Mouse (Mus musculus): ENCODE data around the gene C2cd3. TPM values are rescaled to one million over a fixed set of nuclear protein-coding genes. Genes with fewer than 3 reads are reported as not detected.
"Not testable (repeated sequence)": the region's sequence is repeated elsewhere in the genome, so short reads cannot be mapped to it uniquely, and the experiment has no call there.

The C2cd3 gene
- total RNA-seq, 2 experiments from 2014 or later = 23.4 to 24.4 TPM

DNA sequence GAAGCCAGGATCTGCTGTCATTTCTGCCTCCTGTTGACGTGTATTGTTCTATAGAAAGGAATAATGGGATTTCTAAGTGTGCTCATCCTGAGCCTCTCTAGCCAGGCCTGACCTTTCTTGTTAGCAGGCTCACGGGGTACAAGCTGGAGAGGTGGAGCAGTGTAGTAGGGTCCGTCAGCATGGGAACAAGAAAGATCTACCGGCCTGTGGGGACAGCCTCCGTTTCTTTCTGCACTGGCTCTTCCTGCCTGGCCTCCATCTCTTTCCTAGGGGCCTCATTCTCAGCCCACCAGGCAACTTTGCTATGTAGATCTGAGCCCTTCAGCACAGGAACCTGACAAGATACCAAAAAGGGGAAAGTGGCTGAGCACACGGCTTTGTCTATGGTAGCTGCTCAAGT, 96.7 kb downstream of the C2cd3 start:
- no peak for DNase-seq (ENCODE audit: low spot score in 2 of 2)

DNA sequence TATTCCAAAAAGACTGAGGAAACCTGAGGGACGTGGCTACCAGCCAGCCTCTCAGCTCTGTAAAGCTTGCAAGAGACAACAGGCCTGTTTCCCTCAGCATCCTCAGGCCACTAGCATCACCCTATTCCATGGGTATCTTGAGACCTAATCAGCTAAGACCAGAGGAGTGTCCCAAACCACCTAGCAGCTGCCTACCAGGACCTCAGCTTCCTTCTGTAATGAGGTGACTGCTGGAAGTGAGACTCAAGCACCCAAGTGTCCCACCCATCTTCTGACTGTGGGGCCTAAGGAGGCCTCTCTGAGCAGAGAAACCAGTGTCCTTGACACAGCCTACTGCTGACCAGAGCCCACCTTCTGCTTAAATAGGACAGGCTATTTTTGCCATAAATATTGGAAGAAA, 97.5 kb downstream of the C2cd3 start:
- DNase-seq (ENCODE audit: low spot score in 2 of 2) = no peak

DNA sequence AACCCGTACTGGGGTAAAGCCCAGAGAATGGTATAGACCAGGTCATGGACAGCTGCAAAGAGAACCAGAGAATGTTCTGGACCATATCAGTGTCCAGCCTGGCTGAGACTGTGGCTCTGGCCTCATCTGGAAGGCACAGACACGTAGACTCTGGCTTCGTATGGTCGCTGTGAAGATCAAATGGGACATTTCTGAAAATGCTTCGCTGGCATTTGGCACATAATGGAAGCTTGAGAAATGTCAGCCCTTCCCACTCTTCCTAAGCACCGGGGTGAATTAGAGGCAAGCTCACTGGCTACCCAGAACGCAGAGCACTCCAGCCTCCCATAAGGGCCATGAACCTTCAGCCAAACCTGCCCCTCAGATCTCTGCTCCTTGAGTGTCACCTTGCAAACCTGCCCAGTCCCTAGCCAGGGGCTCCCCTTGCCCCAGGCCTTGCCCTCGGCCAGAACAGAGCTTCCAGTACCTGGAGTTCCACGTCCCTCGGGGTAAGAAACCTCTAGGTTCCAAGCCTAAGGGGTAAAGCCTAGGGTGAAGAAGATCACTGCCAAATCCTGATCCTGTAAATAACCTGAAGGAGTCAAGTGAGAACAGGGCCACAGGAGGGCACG, 98.9 kb downstream of the C2cd3 start:
- no peak for DNase-seq (ENCODE audit: low spot score in 2 of 2)

DNA sequence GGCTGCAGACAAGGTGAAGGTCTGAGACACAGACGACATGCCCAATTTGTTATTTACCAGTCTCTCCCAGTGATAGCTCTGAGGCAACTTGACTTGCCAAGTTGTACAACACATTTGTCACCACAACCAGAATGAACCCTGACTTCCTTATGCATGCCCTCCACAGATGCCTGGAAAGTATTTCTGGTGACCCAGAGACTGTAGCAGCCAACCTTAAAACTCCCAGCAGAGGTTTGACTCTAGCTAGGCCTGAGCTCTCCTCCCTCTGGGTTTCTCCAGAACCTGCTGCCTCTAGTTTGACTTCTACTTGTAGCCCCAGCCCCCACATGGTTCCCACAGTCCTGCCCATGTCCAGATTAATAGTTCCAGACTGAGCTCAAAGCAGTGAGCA, 99.4 kb downstream of the C2cd3 start:
- DNase-seq (ENCODE audit: low spot score in 2 of 2) = no peak

DNA sequence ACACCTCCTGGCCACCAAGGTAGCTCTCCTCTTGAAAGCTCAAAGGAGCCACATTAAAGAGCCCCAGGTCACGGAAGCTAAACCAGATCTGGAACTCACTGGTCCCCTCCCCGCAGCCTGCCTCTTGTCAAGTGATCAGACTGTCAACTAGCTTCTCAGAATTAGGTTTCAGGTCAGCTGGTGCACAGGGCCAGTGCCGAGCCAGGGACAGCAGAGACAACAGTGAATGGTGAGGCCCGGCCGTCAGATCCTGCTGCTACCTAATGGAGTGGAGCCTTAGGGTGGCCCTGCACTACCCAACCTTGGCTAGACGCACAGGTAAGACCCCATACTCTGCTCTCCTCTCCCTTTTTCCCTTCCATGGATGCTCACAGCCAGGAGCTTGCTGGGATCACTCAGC, 100.7 kb downstream of the C2cd3 start, which contains the start of gene Ucp3:
TSS of gene Ucp3 (plus strand) at position 214 of the 400 bp plus-strand sequence.
- no peak for DNase-seq (ENCODE audit: low spot score in 2 of 2)

DNA sequence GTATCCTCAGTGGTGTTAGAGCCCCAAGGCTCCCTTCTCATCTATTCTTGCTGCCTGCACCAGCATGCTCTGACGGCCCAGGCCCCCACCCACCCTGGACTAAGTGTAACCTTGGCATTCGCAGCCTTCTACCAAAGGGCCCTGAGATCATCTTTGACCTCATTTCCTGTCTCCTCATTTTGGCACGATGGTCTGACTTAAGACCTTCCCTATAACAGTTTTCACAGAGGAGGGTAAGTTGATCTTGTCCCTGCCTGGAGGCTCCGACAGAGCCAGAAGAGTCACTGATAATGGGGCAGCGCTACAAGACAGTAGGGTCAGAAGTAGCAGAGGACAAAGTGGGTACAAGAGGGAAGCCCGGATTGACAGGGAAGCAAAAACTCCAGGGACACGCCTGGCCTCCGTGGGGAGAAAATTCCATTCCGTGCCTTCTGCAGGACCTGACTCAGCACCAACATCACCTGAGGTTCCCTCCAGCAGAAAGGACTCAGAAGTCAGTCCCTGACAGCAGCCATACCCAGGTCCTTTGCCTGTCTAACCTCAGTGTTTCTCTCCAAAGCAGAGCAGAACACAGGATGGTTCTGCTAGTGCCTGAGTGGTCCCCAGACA, 101.9 kb downstream of the C2cd3 start:
- no peak for DNase-seq (ENCODE audit: low spot score in 2 of 2)

DNA sequence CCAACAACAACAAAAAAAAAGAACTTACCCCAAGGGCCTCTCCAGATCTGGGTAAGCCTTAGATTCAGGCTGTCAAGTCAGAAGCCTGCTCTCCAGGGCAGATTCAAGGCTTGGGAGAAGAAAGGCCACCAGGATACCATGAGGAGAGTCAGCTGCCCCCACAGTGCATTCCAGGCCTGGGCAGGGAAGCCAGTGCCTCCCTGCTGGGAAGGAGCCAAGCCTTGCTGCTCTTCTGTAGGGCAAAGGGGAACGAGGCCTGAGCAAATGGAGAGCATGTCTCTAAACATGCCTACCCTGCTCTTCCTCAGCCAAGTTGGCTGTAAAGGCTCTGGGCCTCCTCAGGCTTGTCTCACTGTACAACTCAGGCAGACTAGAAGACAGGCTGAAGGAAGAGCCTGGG, 102.6 kb downstream of the C2cd3 start:
- no peak for DNase-seq (ENCODE audit: low spot score in 2 of 2)

DNA sequence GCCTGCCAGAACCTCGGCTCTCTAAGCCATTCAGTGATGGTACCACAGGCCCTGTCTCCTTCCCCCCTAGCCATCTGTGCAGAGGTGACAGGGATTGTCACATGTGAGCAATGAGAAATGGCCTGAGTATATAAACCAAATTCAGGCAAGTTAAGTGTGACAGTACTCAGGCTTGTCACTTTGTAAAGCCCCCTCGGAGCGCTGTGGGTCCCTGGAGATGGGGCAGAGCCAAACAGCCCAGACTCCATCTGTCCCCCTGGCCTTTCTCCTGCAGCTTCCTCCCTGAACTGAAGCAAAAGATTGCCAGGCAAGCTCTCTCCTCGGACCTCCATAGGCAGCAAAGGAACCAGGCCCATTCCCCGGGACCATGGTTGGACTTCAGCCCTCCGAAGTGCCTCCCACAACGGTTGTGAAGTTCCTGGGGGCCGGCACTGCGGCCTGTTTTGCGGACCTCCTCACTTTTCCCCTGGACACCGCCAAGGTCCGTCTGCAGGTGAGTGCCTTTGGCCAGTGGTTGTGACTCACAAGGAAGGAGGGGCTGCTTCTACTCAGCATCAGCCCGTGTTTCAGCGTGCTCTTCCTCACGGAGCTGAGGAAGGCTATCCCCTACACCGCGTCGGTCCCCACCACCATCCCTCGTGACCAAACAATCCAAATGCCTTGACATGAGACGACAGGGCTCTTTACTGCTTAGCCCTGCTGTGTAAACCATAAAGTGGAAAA, 107.2 kb downstream of the C2cd3 start:
- no peak for DNase-seq (ENCODE audit: low spot score in 2 of 2)

DNA sequence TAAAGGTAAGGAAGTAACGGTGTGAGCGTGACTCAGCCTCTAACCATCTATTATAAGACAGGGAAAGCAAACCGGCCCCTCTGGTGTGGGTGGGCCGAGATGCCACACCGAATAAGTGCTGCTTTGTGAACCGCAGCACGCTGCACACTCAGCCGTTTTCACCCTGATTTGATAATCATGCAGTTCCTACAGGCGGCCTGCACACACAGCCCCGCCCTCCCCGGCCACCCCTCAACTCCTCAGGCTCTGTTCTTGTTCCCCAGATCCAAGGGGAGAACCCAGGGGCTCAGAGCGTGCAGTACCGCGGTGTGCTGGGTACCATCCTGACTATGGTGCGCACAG, 107.8 kb downstream of the C2cd3 start:
- no peak for DNase-seq (ENCODE audit: low spot score in 2 of 2)

DNA sequence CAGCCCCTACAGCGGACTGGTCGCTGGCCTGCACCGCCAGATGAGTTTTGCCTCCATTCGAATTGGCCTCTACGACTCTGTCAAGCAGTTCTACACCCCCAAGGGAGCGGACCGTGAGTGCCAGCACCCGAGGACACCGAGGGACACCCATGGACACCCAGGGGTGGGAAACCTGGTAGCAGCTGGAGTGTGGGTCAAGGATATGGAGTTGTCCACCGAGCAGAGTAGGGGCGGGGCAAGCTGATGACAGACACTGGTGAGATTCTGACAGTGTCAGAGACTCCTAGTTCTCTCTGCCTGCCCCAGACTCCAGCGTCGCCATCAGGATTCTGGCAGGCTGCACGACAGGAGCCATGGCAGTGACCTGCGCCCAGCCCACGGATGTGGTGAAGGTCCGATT, 108.1 kb downstream of the C2cd3 start:
- no peak for DNase-seq (ENCODE audit: low spot score in 2 of 2)

DNA sequence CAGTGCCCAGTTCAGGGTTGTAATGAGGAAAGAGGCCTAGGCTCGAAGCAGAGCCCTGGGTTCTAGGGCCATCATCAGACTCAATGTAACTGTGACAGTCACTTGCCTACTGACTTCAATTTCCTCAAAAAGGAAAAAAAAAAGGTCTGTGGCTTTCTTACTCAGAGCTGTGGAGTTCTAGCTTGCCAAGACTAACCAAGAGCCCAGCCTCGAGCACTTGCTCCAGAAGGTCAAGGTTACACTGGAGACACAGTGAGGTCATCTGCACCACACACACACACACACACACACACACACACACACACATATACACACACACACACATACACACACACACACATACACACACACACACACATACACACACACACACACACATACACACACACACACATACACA, 110.0 kb downstream of the C2cd3 start:
- DNase-seq (ENCODE audit: low spot score in 2 of 2) = not testable (repeated sequence)

DNA sequence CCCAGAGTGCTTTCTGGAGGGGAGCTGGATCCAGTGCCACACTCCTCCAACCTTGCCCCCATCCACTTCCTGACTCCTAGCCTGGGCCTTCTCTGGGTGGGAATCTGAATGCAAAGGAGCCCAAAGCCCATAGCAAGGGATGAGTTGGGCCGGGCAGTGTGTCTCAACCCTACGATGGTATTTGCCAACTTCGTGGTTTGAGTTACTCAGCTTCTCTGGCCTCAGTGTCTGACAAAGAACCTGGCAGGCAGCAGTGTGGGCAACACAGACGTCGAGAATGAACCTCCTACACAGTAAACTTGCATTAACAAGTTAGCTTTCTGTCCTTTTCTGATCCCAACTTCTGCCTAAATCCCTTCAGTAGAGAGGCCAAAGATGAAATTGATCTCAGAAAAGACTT, 112.5 kb downstream of the C2cd3 start:
- DNase-seq (ENCODE audit: low spot score in 2 of 2) = no peak

DNA sequence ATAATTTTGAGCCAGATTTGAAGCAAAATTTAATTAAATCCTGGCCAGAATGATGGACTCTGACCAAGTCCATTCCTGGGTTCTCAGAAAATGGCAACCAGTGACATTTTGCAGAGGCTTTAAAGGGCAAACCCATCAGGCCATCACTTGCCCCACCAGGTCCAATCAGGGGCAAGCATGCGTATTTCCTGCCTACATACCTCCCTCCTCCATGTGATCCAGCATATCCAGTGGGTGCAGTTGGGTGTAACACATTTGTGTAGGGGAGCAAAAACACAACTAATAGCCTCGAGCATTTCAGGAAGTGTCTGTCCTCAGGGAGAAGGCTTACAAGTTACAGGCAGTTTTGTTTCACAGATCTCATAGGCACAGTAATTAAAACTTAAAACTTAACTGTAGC, 115.3 kb downstream of the C2cd3 start:
- no peak for DNase-seq (ENCODE audit: low spot score in 2 of 2)

DNA sequence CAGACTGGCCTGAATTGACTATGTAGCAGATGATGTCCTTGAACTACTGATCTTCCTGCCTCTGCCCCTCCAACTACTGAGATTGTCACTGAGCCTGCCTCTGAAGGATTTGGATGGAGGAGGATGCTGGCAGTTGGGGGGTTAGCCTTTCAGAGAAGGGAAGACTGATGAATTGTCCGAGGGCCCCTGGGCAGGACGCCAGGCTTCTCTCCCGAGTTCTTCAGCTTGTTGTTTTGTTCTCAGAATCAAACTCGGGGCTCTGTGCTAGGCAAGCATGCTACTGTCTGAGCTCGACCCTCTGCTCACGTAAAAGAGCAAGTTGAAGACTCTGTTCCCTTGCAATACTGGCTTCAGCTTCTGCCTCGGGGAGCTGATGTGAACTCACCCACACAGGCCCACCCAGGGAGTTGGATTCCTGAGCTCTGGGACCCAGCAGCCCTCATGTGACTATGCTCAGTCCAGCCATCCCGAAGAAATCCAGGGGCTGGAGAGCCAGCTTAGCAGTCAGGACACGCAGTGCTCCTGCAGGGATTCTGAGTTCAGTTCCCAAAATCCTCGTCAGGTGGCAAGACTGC, 116.5 kb downstream of the C2cd3 start:
- no peak for DNase-seq (ENCODE audit: low spot score in 2 of 2)

DNA sequence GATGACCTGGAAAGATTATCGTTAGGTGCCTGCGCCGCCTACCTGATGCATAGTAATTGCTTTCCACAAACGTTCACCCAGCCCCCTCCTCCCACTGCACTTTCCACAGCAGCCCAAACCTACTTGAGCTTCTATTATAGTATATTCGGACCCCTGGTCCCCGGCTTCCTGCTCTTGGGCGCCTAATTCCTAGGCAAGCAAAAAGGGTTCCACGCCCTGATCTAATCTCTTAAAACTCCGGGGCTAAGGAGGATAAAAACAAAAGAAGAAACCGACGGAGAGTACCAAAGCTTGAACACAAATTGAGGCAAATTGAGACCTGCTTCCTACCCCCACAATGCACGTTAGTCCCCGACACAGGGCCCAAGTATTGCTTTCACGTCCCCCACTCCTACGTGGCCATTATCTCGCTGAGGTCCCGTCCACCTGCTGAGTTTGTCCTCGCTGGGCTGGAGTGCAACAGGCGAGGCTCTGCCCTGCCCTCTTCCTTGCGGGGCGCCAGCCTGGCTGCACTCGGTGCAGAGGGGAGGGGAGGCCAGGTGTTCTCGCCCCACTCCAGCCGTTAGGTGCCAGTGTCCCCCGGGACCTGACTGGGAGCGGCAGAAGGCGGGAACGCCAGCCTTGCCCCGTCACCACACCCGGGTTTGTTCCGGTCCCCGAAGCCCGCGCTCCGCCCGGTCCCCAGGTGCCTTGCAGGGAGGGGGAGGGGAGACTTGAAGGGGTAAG, 120.5 kb downstream of the C2cd3 start:
- DNase-seq (ENCODE audit: low spot score in 2 of 2) = no peak

DNA sequence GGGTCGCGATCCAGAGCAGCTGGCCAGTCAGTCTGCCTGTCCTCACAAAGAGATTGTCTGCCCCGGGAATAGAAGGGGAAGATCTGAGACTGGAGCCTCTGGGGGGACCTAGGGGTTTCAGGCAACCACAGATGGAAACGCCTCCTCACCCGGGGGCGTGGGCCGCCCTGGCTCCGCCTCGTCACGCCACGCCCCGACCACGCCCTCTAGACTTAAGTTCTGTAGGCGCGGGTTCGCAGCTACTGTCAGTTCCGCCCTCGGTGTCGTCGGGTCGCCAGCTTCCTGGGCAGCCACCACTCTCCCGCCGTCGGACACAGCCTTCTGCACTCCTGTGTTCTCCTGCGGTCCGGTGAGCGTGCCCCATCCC, 121.1 kb downstream of the C2cd3 start, which contains the start of gene Ucp2:
TSS of gene Ucp2 (plus strand) at position 221 of the 367 bp plus-strand sequence.
- peak; percentile 42 to 51 for DNase-seq (ENCODE audit: low spot score in 2 of 2)

DNA sequence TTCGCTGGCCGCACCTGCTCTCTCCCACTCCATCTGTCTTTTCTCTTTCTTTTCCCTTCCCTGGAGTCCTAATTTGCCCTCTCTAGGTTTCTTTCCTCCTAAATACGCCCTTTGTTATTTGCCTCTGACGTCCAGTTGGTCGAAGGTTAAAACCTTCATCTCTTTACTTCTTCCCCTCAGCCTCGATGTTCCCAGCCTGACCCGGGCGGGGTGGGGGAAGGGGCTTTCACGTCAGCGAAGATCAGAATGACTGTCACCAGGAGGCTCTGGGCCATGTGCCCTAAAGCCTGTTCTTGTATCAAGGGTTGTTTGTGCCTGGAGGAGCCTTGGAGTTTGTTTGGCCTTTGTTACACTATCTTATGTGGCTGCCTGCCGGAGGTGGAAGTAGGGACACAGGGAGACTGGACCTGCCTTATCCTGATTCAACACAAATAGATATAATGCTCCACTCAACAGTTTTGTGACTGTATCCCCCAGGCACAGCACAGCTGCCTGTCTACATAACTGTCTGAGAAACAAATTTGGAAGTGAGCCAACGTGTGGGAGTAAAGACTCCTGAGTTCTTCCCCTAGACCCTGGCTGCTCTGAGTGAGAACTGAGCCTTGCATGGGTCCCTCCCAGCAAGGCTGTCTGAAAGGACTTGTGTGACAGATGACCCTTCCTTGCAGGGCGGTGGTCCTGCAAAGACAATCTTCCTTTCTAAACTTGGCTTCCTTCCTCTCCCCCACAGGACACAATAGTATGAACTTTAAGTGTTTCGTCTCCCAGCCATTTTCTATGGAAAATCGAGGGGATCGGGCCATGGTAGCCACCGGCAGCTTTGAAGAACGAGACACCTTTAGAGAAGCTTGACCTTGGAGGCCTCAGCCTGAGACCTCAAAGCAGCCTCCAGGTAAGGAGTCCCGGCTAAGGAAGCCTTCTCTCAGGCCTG, 121.7 kb downstream of the C2cd3 start:
- no peak for DNase-seq (ENCODE audit: low spot score in 2 of 2)

DNA sequence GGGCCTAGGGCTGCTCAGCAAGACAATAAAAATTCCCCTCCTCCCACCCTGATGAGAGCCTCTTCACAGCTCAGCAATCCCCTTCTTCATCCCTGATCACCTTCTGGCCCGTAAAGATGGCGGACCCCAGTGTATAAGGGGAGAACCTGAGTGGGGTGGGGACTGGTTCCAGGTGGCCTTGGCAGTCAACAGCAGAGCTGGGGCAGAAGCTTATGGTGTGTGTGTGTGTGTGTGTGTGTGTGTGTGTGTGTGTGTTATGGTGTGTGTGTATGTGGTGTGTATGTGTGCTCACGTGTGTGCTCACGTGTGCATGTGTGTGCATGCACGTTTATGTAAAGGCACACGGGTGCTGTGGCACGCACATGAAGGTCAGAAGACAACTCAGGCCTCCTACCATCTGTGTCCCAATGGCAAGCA, 122.4 kb downstream of the C2cd3 start:
- no peak for DNase-seq (ENCODE audit: low spot score in 2 of 2)

DNA sequence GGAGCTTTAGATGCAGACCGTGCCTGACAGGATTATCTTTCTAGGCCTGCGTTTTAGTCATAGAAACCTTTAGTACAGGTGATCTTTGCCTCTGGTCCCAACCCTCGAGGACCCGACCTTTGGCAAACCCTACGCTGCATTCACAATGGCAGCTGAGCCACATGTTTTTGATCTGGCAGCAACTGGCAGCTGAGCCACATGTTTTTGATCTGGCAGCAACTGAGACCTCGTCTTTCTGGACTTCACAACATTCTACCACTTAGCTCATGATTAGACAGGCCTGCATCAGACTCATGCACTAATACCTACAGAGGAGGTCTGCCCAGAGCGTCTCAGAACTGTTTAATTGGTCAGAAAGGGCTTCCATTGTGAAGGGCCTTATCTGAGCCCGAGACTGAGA, 123.0 kb downstream of the C2cd3 start:
- DNase-seq (ENCODE audit: low spot score in 2 of 2) = no peak

DNA sequence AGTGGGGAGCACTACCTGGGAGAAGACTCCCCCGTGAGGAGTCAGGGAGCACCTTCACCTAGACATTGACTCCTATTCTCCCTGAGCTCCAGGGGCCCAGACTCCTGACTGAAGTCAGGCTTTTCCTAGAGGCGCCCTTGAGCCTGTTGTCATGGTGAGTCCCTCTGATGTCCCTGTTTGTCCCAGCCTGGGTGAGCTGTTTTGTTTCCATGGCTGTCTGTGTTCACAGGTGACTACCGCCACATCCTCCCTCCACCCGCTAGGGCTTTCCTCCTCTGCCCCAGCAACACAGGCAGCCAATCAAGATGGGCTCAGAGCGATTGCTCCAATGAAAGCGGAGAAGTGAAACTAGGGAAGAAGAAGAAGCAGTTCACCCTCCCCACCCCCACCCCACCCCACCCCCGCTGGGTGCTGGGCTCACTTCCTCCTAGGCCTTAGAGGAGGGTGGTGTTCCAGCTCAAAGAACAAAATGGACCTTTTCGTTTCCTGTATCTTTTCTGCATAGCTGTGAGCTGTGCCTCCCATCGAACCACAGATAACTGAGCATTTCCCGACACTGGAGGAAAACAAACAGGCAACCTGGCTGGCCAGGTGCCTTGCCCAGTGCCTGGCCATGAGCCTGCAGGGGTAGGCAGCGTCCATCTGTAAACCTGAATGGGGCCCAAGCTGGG, 123.7 kb downstream of the C2cd3 start:
- peak; percentile 65 to 74 for DNase-seq (ENCODE audit: low spot score in 2 of 2)

Measured in layer of hippocampus, adult 18-20 months (tissue).